9 mouse cellular contexts compared by ENCODE assay signal in genomic region chr9:8592618-8593017, GRCm38 (mm10). TPM values are rescaled to one million over a fixed set of nuclear protein-coding genes. Genes with fewer than 3 reads are reported as not detected.
A peak's percentile ranks its signal among the peaks of the same experiment; 100 is the strongest.
DNase-seq lines count a peak whose midpoint lies in the region; ATAC-seq lines count a peak whose summit lies in the region.
"Had no signal": no experiment of that assay in that cellular context is flagged by ENCODE, and none has a peak within 500 bp of the region (broad histone marks: within the 10 kb centered on the region; RNA-seq: fewer than 3 reads in every experiment).

No protein-coding gene starts in this region.

- H3K4me2 ChIP-seq in liver, embryonic 11.5 days, result no peak overlapping the region
- H3K4me2 ChIP-seq: neural tube, embryonic 12.5 days had no signal

- no peaks in the 10 kb centered on the region for H3K9me3 ChIP-seq in liver, embryonic 11.5 days (ENCODE audit: control insufficient read depth, low read length)
- H3K9me3 ChIP-seq: neural tube, embryonic 12.5 days had no signal

- WGBS in liver, embryonic 11.5 days, result 52% methylated on average over 6 of the region's 6 CpGs

- H3K4me1 ChIP-seq in liver, embryonic 11.5 days (replicated peaks; ENCODE audit: control insufficient read depth, insufficient read depth, low read length), result no peaks in the 10 kb centered on the region
- H3K4me1 ChIP-seq: neural tube, embryonic 12.5 days had no signal

- no peak overlapping the region for H3K9ac ChIP-seq in liver, embryonic 11.5 days (ENCODE audit: low read depth, low read length)
- H3K9ac ChIP-seq: neural tube, embryonic 12.5 days had no signal

- peak; percentile 19 to 36 for DNase-seq in cerebellum, adult 18-20 months
- no peak for DNase-seq in cerebellum, adult 9-10 months
- peak; percentile 3 for DNase-seq in liver
- DNase-seq in liver, embryonic 11.5 days (ENCODE audit: low spot score), result no peak
- peak; percentile 48 for DNase-seq in adrenal gland, postnatal 14 days
- peak; percentile 30 for DNase-seq in kidney, postnatal 4 days
- DNase-seq in urinary bladder, postnatal 4 days (ENCODE audit: low spot score in 2 of 2), result no peak
- no peak for DNase-seq in frontal cortex, postnatal 10 days (ENCODE audit: low spot score in 2 of 2)

- H3K27me3 ChIP-seq in liver, embryonic 11.5 days (replicated peaks; ENCODE audit: control insufficient read depth, insufficient read depth, low read length), result no peaks in the 10 kb centered on the region
- H3K27me3 ChIP-seq: neural tube, embryonic 12.5 days had no signal

- H3K27ac ChIP-seq in liver, embryonic 11.5 days (ENCODE audit: low read depth, low read length), result no peak overlapping the region
- H3K27ac ChIP-seq: neural tube, embryonic 12.5 days had no signal

- H3K4me3 ChIP-seq in liver, embryonic 11.5 days (ENCODE audit: low read depth, low read length), result no peak overlapping the region
- H3K4me3 ChIP-seq: neural tube, embryonic 12.5 days had no signal

- no peaks in the 10 kb centered on the region for H3K36me3 ChIP-seq in liver, embryonic 11.5 days (ENCODE audit: control insufficient read depth, insufficient read depth, low read length)
- H3K36me3 ChIP-seq: neural tube, embryonic 12.5 days had no signal

- ATAC-seq in liver, embryonic 11.5 days (replicated peaks; ENCODE audit: low FRiP score), result no peak

RNA-seq across cellular contexts. Expression of gene Trpc6, which starts 48.7 kb away (rescaled TPM):
- polyA plus RNA-seq in liver, embryonic 11.5 days (2014; fragmentation: Nextera tagmentation; extraction: Ambion mirVana), result 4.9 and 5.5 TPM in 2 replicates
- 2.7 and 3.7 TPM in 2 replicates for total RNA-seq in adrenal gland, postnatal 14 days (2021)

Comparison
In these comparisons a context has a peak if more than half of its experiments do, and no peak if none do; other contexts are left out.
1. DNase-seq: peak in cerebellum, adult 18-20 months (2 of 2), liver (single experiment), adrenal gland, postnatal 14 days (single experiment) and kidney, postnatal 4 days (2 of 2); none in cerebellum, adult 9-10 months (single experiment), liver, embryonic 11.5 days (single experiment), urinary bladder, postnatal 4 days (0 of 2) and frontal cortex, postnatal 10 days (0 of 2).